Mouse (Mus musculus): ENCODE data around the gene Rai14. TPM values are rescaled to one million over a fixed set of nuclear protein-coding genes. Genes with fewer than 3 reads are reported as not detected.
A peak's percentile ranks its signal among the peaks of the same experiment; 100 is the strongest.

The Rai14 gene
- polyA plus RNA-seq, 1 experiment from 2014 or later: 78.9 TPM

GRCm38 (mm10) chr15:10632581-10632980, 81.8 kb downstream of the Rai14 start:
- peaks cover 19% of the 10 kb centered on the region for H3K36me3 ChIP-seq
- no peak for ATAC-seq (ENCODE audit: insufficient number of reproducible peaks, insufficient read depth, low FRiP score, low TSS enrichment, low read depth)
- H3K9me3 ChIP-seq: no peaks in the 10 kb centered on the region
- H3K27me3 ChIP-seq: no peaks in the 10 kb centered on the region
- no peak overlapping the region for H3K9ac ChIP-seq
- no peak overlapping the region for H3K4me3 ChIP-seq
- H3K4me1 ChIP-seq: peaks cover 76% of the 10 kb centered on the region
- WGBS: 78% methylated on average over 9 of the region's 9 CpGs
- no peak overlapping the region for H3K4me2 ChIP-seq
- H3K27ac ChIP-seq: 0 out of 2 replicates have a peak overlapping the region, but pooled peaks have one; percentile 16

- Histone ChIP-seq H3K4me3 (no peak overlapping the region), H3K27ac (0 out of 2 replicates have a peak overlapping the region, but pooled peaks have one; percentile 16), H3K9me3 (no peaks in the 10 kb centered on the region), H3K27me3 (no peaks in the 10 kb centered on the region), H3K4me2 (no peak overlapping the region), H3K36me3 (peaks cover 19% of the 10 kb centered on the region), H3K9ac (no peak overlapping the region), H3K4me1 (peaks cover 76% of the 10 kb centered on the region)
- no peak for ATAC-seq (ENCODE audit: insufficient number of reproducible peaks, insufficient read depth, low FRiP score, low TSS enrichment, low read depth)
- WGBS: 96% methylated on average over 8 of the region's 8 CpGs
These were observed 82.4 kb downstream of the Rai14 start for GRCm38 (mm10) chr15:10632060-10632459.

GRCm38 (mm10) chr15:10631541-10631940, 82.9 kb downstream of the Rai14 start:
- Histone ChIP-seq H3K27me3 (no peaks in the 10 kb centered on the region), H3K9ac (no peak overlapping the region), H3K4me2 (no peak overlapping the region), H3K36me3 (peaks cover 19% of the 10 kb centered on the region), H3K27ac (no peak overlapping the region; the same call in 1 of the 2 replicates), H3K9me3 (no peaks in the 10 kb centered on the region), H3K4me1 (peaks cover 77% of the 10 kb centered on the region), H3K4me3 (no peak overlapping the region)
- WGBS: 90% methylated on average over 5 of the region's 5 CpGs
- ATAC-seq (ENCODE audit: insufficient number of reproducible peaks, insufficient read depth, low FRiP score, low TSS enrichment, low read depth): no peak

- 27% methylated on average over 6 of the region's 6 CpGs for WGBS
- peaks cover 72% of the 10 kb centered on the region for H3K4me1 ChIP-seq
- peak overlapping the region; percentile 38 for H3K4me2 ChIP-seq
- no peak overlapping the region for H3K9ac ChIP-seq
- no peaks in the 10 kb centered on the region for H3K9me3 ChIP-seq
- H3K4me3 ChIP-seq: no peak overlapping the region
- peaks cover 24% of the 10 kb centered on the region for H3K36me3 ChIP-seq
- peak overlapping the region; percentile 94 for H3K27ac ChIP-seq
- no peaks in the 10 kb centered on the region for H3K27me3 ChIP-seq
- no peak for ATAC-seq (ENCODE audit: insufficient number of reproducible peaks, insufficient read depth, low FRiP score, low TSS enrichment, low read depth)
These were observed 85.5 kb downstream of the Rai14 start for GRCm38 (mm10) chr15:10628980-10629346.

- H3K9ac ChIP-seq: no peak overlapping the region
- no peak overlapping the region for H3K4me3 ChIP-seq
- H3K36me3 ChIP-seq: peaks cover 24% of the 10 kb centered on the region
- ATAC-seq (ENCODE audit: insufficient number of reproducible peaks, insufficient read depth, low FRiP score, low TSS enrichment, low read depth): peak; percentile 80
- H3K4me1 ChIP-seq: peaks cover 72% of the 10 kb centered on the region
- no peaks in the 10 kb centered on the region for H3K27me3 ChIP-seq
- peak overlapping the region; percentile 94 for H3K27ac ChIP-seq
- 15% methylated on average over 16 of the region's 16 CpGs for WGBS
- no peaks in the 10 kb centered on the region for H3K9me3 ChIP-seq
- peak overlapping the region; percentile 38 for H3K4me2 ChIP-seq
These were observed 86.1 kb downstream of the Rai14 start for GRCm38 (mm10) chr15:10628131-10628979.

- H3K27ac ChIP-seq: 0 out of 2 replicates have a peak overlapping the region, but pooled peaks have one; percentile 28
- peaks cover 14% of the 10 kb centered on the region for H3K36me3 ChIP-seq
- no peak overlapping the region for H3K4me3 ChIP-seq
- no peaks in the 10 kb centered on the region for H3K27me3 ChIP-seq
- no peak overlapping the region for H3K9ac ChIP-seq
- no peak overlapping the region for H3K4me2 ChIP-seq
- H3K9me3 ChIP-seq: peaks cover 3% of the 10 kb centered on the region; the same call in 1 of the 2 replicates
- ATAC-seq (ENCODE audit: insufficient number of reproducible peaks, insufficient read depth, low FRiP score, low TSS enrichment, low read depth): no peak
- 55% methylated on average over 10 of the region's 10 CpGs for WGBS
- peaks cover 70% of the 10 kb centered on the region for H3K4me1 ChIP-seq
These were observed 90.7 kb downstream of the Rai14 start for GRCm38 (mm10) chr15:10623571-10624227.

GRCm38 (mm10) chr15:10621194-10621593, 93.2 kb downstream of the Rai14 start:
- WGBS: 81% methylated on average over 8 of the region's 8 CpGs
- H3K9ac ChIP-seq: no peak overlapping the region
- H3K4me2 ChIP-seq: no peak overlapping the region
- peak overlapping the region; percentile 82 for H3K27ac ChIP-seq
- H3K27me3 ChIP-seq: no peaks in the 10 kb centered on the region
- ATAC-seq (ENCODE audit: insufficient number of reproducible peaks, insufficient read depth, low FRiP score, low TSS enrichment, low read depth): no peak
- peaks cover 49% of the 10 kb centered on the region for H3K4me1 ChIP-seq
- H3K4me3 ChIP-seq: no peak overlapping the region
- H3K36me3 ChIP-seq: peaks cover 22% of the 10 kb centered on the region
- H3K9me3 ChIP-seq: peaks cover 7% of the 10 kb centered on the region; the same call in 1 of the 2 replicates

GRCm38 (mm10) chr15:10619678-10620077, 94.7 kb downstream of the Rai14 start:
- ATAC-seq (ENCODE audit: insufficient number of reproducible peaks, insufficient read depth, low FRiP score, low TSS enrichment, low read depth): no peak
- no peak overlapping the region; the same call in 1 of the 2 replicates for H3K27ac ChIP-seq
- H3K27me3 ChIP-seq: no peaks in the 10 kb centered on the region
- peaks cover 17% of the 10 kb centered on the region for H3K36me3 ChIP-seq
- 98% methylated on average over 3 of the region's 3 CpGs for WGBS
- H3K4me3 ChIP-seq: no peak overlapping the region
- H3K9me3 ChIP-seq: peaks cover 7% of the 10 kb centered on the region; the same call in 1 of the 2 replicates
- H3K9ac ChIP-seq: no peak overlapping the region
- H3K4me2 ChIP-seq: no peak overlapping the region
- peaks cover 48% of the 10 kb centered on the region for H3K4me1 ChIP-seq

- peaks cover 17% of the 10 kb centered on the region for H3K36me3 ChIP-seq
- H3K4me1 ChIP-seq: peaks cover 39% of the 10 kb centered on the region
- no peak for ATAC-seq (ENCODE audit: insufficient number of reproducible peaks, insufficient read depth, low FRiP score, low TSS enrichment, low read depth)
- no peaks in the 10 kb centered on the region for H3K27me3 ChIP-seq
- 77% methylated on average over 2 of the region's 2 CpGs for WGBS
- no peak overlapping the region for H3K9ac ChIP-seq
- no peak overlapping the region for H3K27ac ChIP-seq
- H3K4me2 ChIP-seq: no peak overlapping the region
- H3K9me3 ChIP-seq: peaks cover 7% of the 10 kb centered on the region; the same call in 1 of the 2 replicates
- H3K4me3 ChIP-seq: no peak overlapping the region
These were observed 96.1 kb downstream of the Rai14 start for GRCm38 (mm10) chr15:10618276-10618675.

GRCm38 (mm10) chr15:10616001-10616400, 98.4 kb downstream of the Rai14 start:
- no peak for ATAC-seq (ENCODE audit: insufficient number of reproducible peaks, insufficient read depth, low FRiP score, low TSS enrichment, low read depth)
- Histone ChIP-seq H3K27ac (peak overlapping the region; percentile 83), H3K36me3 (peaks cover 17% of the 10 kb centered on the region), H3K4me2 (no peak overlapping the region), H3K4me1 (peaks cover 27% of the 10 kb centered on the region), H3K27me3 (no peaks in the 10 kb centered on the region), H3K9ac (0 out of 2 replicates have a peak overlapping the region, but pooled peaks have one; percentile 40), H3K9me3 (peaks cover 7% of the 10 kb centered on the region; the same call in 1 of the 2 replicates), H3K4me3 (no peak overlapping the region)
- WGBS: 83% methylated on average over 6 of the region's 6 CpGs

GRCm38 (mm10) chr15:10611040-10611439, 103.4 kb downstream of the Rai14 start:
- peaks cover 35% of the 10 kb centered on the region for H3K36me3 ChIP-seq
- no peaks in the 10 kb centered on the region for H3K27me3 ChIP-seq
- WGBS: 91% methylated on average over 9 of the region's 9 CpGs
- peaks cover 19% of the 10 kb centered on the region for H3K4me1 ChIP-seq
- no peak for ATAC-seq (ENCODE audit: insufficient number of reproducible peaks, insufficient read depth, low FRiP score, low TSS enrichment, low read depth)
- no peaks in the 10 kb centered on the region for H3K9me3 ChIP-seq
- H3K4me3 ChIP-seq: no peak overlapping the region
- H3K4me2 ChIP-seq: no peak overlapping the region
- H3K9ac ChIP-seq: no peak overlapping the region
- H3K27ac ChIP-seq: no peak overlapping the region

Data from embryonic facial prominence, embryonic 13.5 days (tissue).